ENCODE assay signal across 20 mouse cellular contexts in genomic region chr4:152999526-152999925, GRCm38 (mm10).
DNase-seq lines count a peak whose midpoint lies in the region; ATAC-seq and TF ChIP-seq lines count a peak whose summit lies in the region.
"Had no signal": no experiment of that assay in that cellular context is flagged by ENCODE, and none has a peak within 500 bp of the region (broad histone marks: within the 10 kb centered on the region; RNA-seq: fewer than 3 reads in every experiment).

No protein-coding gene starts in this region.

- H3K27ac ChIP-seq in kidney, embryonic 15.5 days, result no peak overlapping the region; the same call in 1 of the 2 replicates
- no peak overlapping the region for H3K27ac ChIP-seq in hindbrain, embryonic 12.5 days
- H3K27ac ChIP-seq in midbrain, embryonic 16.5 days (ENCODE audit: low read length), result no peak overlapping the region
- H3K27ac ChIP-seq in thymus, adult 2 months (ENCODE audit: control insufficient read depth, insufficient read depth, low read length), result no peak overlapping the region
- H3K27ac ChIP-seq: embryonic facial prominence, embryonic 12.5 days; heart, embryonic 15.5 days; hindbrain, embryonic 15.5 days; limb, embryonic 12.5 days; liver, embryonic 14.5 days had no signal

- no peaks in the 10 kb centered on the region; the same call in 1 of the 2 replicates for H3K27me3 ChIP-seq in kidney, embryonic 15.5 days
- H3K27me3 ChIP-seq in hindbrain, embryonic 12.5 days, result no peaks in the 10 kb centered on the region
- no peaks in the 10 kb centered on the region for H3K27me3 ChIP-seq in midbrain, embryonic 16.5 days (ENCODE audit: control insufficient read depth, insufficient read depth, low read depth, low read length)
- no peaks in the 10 kb centered on the region for H3K27me3 ChIP-seq in thymus, adult 2 months (ENCODE audit: control insufficient read depth, insufficient read depth, low read length)
- H3K27me3 ChIP-seq: embryonic facial prominence, embryonic 12.5 days; heart, embryonic 15.5 days; hindbrain, embryonic 15.5 days; limb, embryonic 12.5 days; Patski had no signal

- no peak for TF ChIP-seq CTCF in thymus, adult 2 months (IDR thresholded peaks at IDR 0.05; ENCODE audit: borderline replicate concordance, control insufficient read depth, extremely low read depth, insufficient read depth, low read length, poor library complexity)

- H3K4me3 ChIP-seq in kidney, embryonic 15.5 days (replicated peaks), result no peak overlapping the region
- no peak overlapping the region for H3K4me3 ChIP-seq in hindbrain, embryonic 12.5 days
- H3K4me3 ChIP-seq in midbrain, embryonic 16.5 days (ENCODE audit: low read depth, low read length), result no peak overlapping the region
- no peak overlapping the region for H3K4me3 ChIP-seq in thymus, adult 2 months (ENCODE audit: control insufficient read depth, insufficient read depth, low read length)
- H3K4me3 ChIP-seq: embryonic facial prominence, embryonic 12.5 days; heart, embryonic 15.5 days; hindbrain, embryonic 15.5 days; limb, embryonic 12.5 days had no signal

- WGBS in kidney, embryonic 15.5 days, result 50% methylated on average over 18 of the region's 18 CpGs
- 43% methylated on average over 18 of the region's 18 CpGs for WGBS in hindbrain, embryonic 12.5 days
- 30% methylated on average over 18 of the region's 18 CpGs for WGBS in midbrain, embryonic 16.5 days
- WGBS in thymus, adult 2 months, result 81% methylated on average over 18 of the region's 18 CpGs

- no peaks in the 10 kb centered on the region for H3K36me3 ChIP-seq in kidney, embryonic 15.5 days
- H3K36me3 ChIP-seq in hindbrain, embryonic 12.5 days, result no peaks in the 10 kb centered on the region
- H3K36me3 ChIP-seq in midbrain, embryonic 16.5 days (ENCODE audit: control insufficient read depth, insufficient read depth, low read length), result no peaks in the 10 kb centered on the region
- H3K36me3 ChIP-seq in thymus, adult 2 months (ENCODE audit: control insufficient read depth, insufficient read depth, low read length), result no peaks in the 10 kb centered on the region
- H3K36me3 ChIP-seq: embryonic facial prominence, embryonic 12.5 days; heart, embryonic 15.5 days; hindbrain, embryonic 15.5 days; limb, embryonic 12.5 days had no signal

- no peaks in the 10 kb centered on the region for H3K9me3 ChIP-seq in kidney, embryonic 15.5 days (replicated peaks)
- no peaks in the 10 kb centered on the region for H3K9me3 ChIP-seq in hindbrain, embryonic 12.5 days (replicated peaks)
- H3K9me3 ChIP-seq in midbrain, embryonic 16.5 days (replicated peaks; ENCODE audit: control insufficient read depth, low read length, poor library complexity, severe bottlenecking), result no peaks in the 10 kb centered on the region
- H3K9me3 ChIP-seq: embryonic facial prominence, embryonic 12.5 days; heart, embryonic 15.5 days; hindbrain, embryonic 15.5 days; limb, embryonic 12.5 days had no signal

- no peak for DNase-seq in kidney, adult 18-20 months
- DNase-seq in R1 (ENCODE audit: low read depth, low spot score), result peak; percentile 20
- no peak for DNase-seq in right cerebral cortex, postnatal 10 days (ENCODE audit: low spot score in 2 of 2)
- no peak for DNase-seq in thymus, adult 2 months
- DNase-seq: cerebellum, adult 9-11 months; heart, adult 11 months; kidney, adult 2 months; kidney, postnatal 25 days; right cerebral cortex, postnatal 25 days; thymus, postnatal 4 days had no signal

- no peak for TF ChIP-seq POLR2A in thymus, adult 2 months (IDR thresholded peaks at IDR 0.05; ENCODE audit: control insufficient read depth, extremely low read depth, insufficient read depth, low read length, poor library complexity)

- H3K4me1 ChIP-seq in kidney, embryonic 15.5 days, result peaks cover 12% of the 10 kb centered on the region; the same call in 1 of the 2 replicates
- H3K4me1 ChIP-seq in hindbrain, embryonic 12.5 days, result peaks cover 16% of the 10 kb centered on the region
- peaks cover 4% of the 10 kb centered on the region for H3K4me1 ChIP-seq in midbrain, embryonic 16.5 days (ENCODE audit: control insufficient read depth, insufficient read depth, low read length)
- no peaks in the 10 kb centered on the region for H3K4me1 ChIP-seq in thymus, adult 2 months (replicated peaks; ENCODE audit: control insufficient read depth, insufficient read depth, low read length)
- H3K4me1 ChIP-seq: embryonic facial prominence, embryonic 12.5 days; heart, embryonic 15.5 days; limb, embryonic 12.5 days had no signal

- H3K4me2 ChIP-seq in kidney, embryonic 15.5 days, result 0 out of 2 replicates have a peak overlapping the region, but pooled peaks have one; percentile 10
- H3K4me2 ChIP-seq in hindbrain, embryonic 12.5 days (replicated peaks), result 0 out of 2 replicates have a peak overlapping the region, but pooled peaks have one; percentile 19
- no peak overlapping the region for H3K4me2 ChIP-seq in midbrain, embryonic 16.5 days (ENCODE audit: low read length)
- H3K4me2 ChIP-seq: embryonic facial prominence, embryonic 12.5 days; heart, embryonic 15.5 days; hindbrain, embryonic 15.5 days; limb, embryonic 12.5 days had no signal

- no peak for ATAC-seq in kidney, embryonic 15.5 days (replicated peaks; ENCODE audit: low FRiP score)
- ATAC-seq in hindbrain, embryonic 12.5 days (ENCODE audit: low FRiP score), result no peak; the same call in 1 of the 2 replicates
- ATAC-seq in midbrain, embryonic 16.5 days, result no peak
- ATAC-seq: lung, postnatal 0 days had no signal

- H3K9ac ChIP-seq in kidney, embryonic 15.5 days, result no peak overlapping the region
- H3K9ac ChIP-seq in hindbrain, embryonic 12.5 days, result no peak overlapping the region
- peak overlapping the region; percentile 36; the same call in 1 of the 2 replicates for H3K9ac ChIP-seq in midbrain, embryonic 16.5 days (ENCODE audit: low read depth, low read length)
- H3K9ac ChIP-seq: embryonic facial prominence, embryonic 12.5 days; heart, embryonic 15.5 days; hindbrain, embryonic 15.5 days; limb, embryonic 12.5 days; liver, embryonic 14.5 days had no signal
